Mouse (Mus musculus) macrophage (primary cell): ENCODE results near the gene Mgst2. TPM values are rescaled to one million over a fixed set of nuclear protein-coding genes. Genes with fewer than 3 reads are reported as not detected.

ENCODE experiments used
- H3K27ac ChIP-seq: fragments of 350-480 bp; formaldehyde crosslinking; 2 replicates; pipeline ENCODE4 v1.9.0; 2021
- H3K36me3 ChIP-seq: fragments of 350-480 bp; formaldehyde crosslinking; 2 replicates; pipeline ENCODE4 v1.9.0; 2021; ENCODE audit errors: inconsistent target
- H3K4me3 ChIP-seq: fragments of 350-480 bp; formaldehyde crosslinking; 2 replicates; pipeline ENCODE4 v1.9.0; 2021; ENCODE audit errors: inconsistent target
- H3K79me2 ChIP-seq: fragments of 350-480 bp; formaldehyde crosslinking; 2 replicates; pipeline ENCODE4 v1.9.0; 2021; ENCODE audit errors: inconsistent target
- WGBS: methylation state at CpG from one replicate; pipeline ENCODE4 v1.1.7; 2026; ENCODE audit warnings: inconsistent platforms; ENCODE audit not compliant: missing documents; 5-methylcytosine and 5-hydroxymethylcytosine counted together
- polyA plus RNA-seq: library from polyadenylated mRNA; stranded (reverse); fragments of 250-400 nt; gene quantifications from 3 replicates; pipeline ENCODE4 v1.2.4, GENCODE M21; 2018; ENCODE audit warnings: inconsistent platforms

Gene Mgst2
- polyA plus RNA-seq, 1 experiment from 2014 or later: 2.4 TPM

DNA sequence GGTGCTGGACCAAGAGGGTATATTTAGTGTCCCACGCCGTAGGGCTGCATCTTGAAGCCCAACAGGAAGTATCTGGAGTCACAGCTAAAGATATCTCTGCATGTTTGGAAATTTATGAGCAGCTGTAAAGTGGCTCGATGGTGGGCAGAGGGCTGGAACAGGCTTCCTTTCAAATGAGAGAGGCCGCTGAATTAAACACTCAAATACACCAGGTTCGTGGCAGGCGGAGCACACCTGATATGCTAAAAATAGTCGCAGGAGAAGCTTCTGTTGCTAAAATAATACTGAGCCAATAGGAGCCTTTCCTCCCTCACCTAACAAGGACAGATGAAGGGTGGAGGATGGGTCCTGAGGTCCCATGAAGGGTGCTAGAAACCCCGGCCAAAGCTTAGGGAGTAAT, 67.8 kb downstream of the Mgst2 start:
- H3K27ac ChIP-seq: no peak overlapping the region
- 14% methylated on average over 8 of the region's 8 CpGs for WGBS
- H3K79me2 ChIP-seq: no peaks in the 10 kb centered on the region
- H3K4me3 ChIP-seq: no peak overlapping the region
- no peaks in the 10 kb centered on the region for H3K36me3 ChIP-seq

DNA sequence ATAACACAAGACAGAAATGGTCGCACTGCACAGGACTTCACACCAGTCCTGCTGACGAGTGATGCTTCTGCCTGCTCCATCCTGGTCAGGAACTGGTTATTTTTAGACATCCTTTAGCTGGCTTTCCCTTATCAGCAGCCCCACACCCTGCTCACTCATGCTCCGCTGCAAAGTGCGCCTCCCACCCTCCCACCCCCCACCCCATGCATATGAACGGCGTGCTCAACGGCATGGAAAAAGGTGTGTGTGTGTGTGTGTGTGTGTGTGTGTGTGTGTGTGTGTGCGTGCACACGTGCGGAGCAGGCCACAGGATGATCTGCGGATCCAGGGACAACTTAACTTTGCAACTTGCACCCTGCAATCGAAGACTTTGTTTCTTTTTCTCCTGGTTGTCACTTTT, 68.3 kb downstream of the Mgst2 start:
- WGBS: 24% methylated on average over 10 of the region's 12 CpGs
- H3K36me3 ChIP-seq: no peaks in the 10 kb centered on the region
- H3K27ac ChIP-seq: no peak overlapping the region
- H3K4me3 ChIP-seq: no peak overlapping the region
- H3K79me2 ChIP-seq: no peaks in the 10 kb centered on the region

DNA sequence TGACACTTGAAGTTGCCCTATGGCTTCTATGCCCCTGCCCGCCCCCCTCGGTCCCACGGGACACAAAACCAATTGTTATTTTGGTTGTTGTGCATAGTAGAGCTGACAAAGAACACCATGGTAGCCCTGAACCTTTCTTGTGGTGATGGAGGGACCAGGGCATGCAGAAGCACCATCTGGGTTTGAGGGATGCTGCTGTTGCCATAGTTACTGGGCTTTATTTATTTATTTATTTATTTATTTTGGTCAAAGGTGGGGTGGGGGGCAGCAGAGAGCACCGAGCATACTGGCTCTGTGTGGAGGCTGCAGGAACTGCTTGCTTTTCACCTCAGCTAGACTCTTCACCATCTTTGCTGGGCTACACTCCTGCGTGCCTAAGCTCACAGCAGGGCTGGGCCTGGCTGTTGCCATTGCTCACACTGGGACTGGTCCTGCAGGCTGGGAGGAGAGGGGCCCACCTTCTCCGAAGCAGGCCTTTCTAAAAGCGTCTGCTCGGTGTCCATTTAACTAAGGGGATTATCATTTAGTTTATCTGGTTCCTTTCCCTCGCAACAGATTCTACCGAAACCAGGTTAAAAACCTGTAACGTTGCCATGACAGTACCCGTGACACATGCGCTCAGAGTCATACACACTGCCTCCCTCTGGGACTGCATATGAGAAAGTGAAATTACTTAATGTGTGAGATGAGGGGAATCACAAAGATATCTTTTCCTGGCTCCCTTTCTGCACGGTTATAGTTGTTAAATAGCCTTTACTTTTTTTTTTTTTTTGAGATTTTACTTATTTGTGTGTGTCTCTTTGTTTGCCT, 69.2 kb downstream of the Mgst2 start:
- Histone ChIP-seq H3K4me3 (no peak overlapping the region), H3K79me2 (no peaks in the 10 kb centered on the region), H3K27ac (no peak overlapping the region), H3K36me3 (no peaks in the 10 kb centered on the region)
- WGBS: 87% methylated on average over 14 of the region's 14 CpGs

DNA sequence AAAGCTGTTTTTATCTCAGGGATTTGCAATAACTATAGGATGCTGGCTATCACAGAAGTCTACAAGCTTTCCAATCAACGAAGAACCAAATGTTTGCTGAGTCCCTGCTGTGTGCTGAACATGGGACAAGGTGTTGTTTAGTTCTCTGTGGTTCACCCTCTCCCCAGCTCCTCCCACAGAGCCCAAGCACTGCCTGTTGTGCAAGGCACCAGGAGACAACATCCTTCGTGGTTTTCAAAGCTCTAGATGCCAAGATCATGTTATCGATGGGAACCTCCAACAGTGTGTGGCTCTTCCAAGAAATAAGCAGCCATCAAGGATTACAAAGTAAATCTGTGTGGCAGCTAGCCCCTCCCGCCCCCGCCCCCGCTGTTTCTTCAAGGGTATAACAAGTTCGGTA, 70.5 kb downstream of the Mgst2 start:
- Histone ChIP-seq H3K79me2 (no peaks in the 10 kb centered on the region), H3K27ac (no peak overlapping the region), H3K36me3 (no peaks in the 10 kb centered on the region), H3K4me3 (no peak overlapping the region)
- WGBS: 39% methylated on average over 4 of the region's 7 CpGs

DNA sequence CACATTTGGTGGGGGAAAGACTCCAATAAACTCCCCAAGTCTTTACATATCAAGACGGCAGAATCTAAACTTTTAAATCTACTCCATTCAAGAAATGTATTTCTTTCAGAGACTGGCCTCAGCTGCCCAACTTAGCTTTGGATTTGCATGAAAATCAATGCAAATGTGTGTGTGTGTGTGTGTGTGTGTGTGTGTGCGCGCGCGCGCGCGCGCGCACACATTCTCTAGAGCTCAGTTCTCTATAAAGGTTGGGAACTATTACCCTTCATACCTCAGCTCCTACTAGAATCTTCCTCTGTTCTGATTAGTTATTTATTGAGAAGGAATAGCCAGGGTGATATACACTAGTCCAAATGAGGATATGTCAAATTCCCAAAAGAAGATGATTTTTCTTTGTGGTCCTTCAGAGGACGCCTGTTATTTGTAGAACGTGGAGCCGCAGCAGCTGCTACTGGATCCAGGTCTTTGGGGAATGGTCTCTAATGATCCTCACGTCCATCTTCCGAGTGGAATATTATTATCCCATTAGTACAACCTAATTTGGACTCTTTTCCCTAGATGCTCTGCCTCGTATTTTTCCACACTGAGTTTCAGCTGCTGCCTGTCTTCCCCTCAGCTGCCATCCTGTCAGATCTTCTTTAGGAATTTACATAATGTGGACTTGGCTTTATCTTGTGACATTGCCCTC, 71.9 kb downstream of the Mgst2 start:
- Histone ChIP-seq H3K27ac (no peak overlapping the region), H3K36me3 (no peaks in the 10 kb centered on the region), H3K4me3 (no peak overlapping the region), H3K79me2 (no peaks in the 10 kb centered on the region)
- 92% methylated on average over 16 of the region's 16 CpGs for WGBS

Other genes starting within 250 kb of the Mgst2 start
- gene Naa15, start 245.2 kb upstream of the Mgst2 start, polyA plus RNA-seq: 23.7 to 44.8 TPM (median 39.3 TPM) in 3 replicates
- 7.2 to 11.2 TPM (median 8.8 TPM) in 3 replicates for gene Rab33b, start 176.4 kb upstream of the Mgst2 start, polyA plus RNA-seq
- 11.1 to 27.1 TPM (median 17.9 TPM) in 3 replicates for gene Setd7, start 99.5 kb upstream of the Mgst2 start, polyA plus RNA-seq